Mouse (Mus musculus): ENCODE results near the gene Btd. TPM values are rescaled to one million over a fixed set of nuclear protein-coding genes. Genes with fewer than 3 reads are reported as not detected.

The Btd gene
- polyA plus RNA-seq, 2 experiments: 7.6 to 8.8 TPM

- Histone ChIP-seq H3K27ac (no peak overlapping the region), H3K9ac (replicated peaks) (no peak overlapping the region), H3K4me2 (ENCODE audit: low read depth) (no peak overlapping the region), H3K4me1 (replicated peaks; ENCODE audit: control insufficient read depth in 2 of 2, insufficient read depth in 2 of 2, low read length in 1 of 2) (peaks cover 0 to 1% of the 10 kb centered on the region in 2 experiments; a peak in 1 of 4 replicates), H3K27me3 (ENCODE audit: control insufficient read depth, insufficient read depth, low read length) (no peaks in the 10 kb centered on the region), H3K4me3 (ENCODE audit: insufficient read depth in 1 of 2, low read depth in 2 of 2, low read length in 2 of 2) (no peak overlapping the region), H3K9me3 (ENCODE audit: control insufficient read depth, low read length) (no peaks in the 10 kb centered on the region), H3K36me3 (replicated peaks; ENCODE audit: control insufficient read depth, insufficient read depth, low read depth) (no peaks in the 10 kb centered on the region)
- WGBS (ENCODE audit: insufficient replicate concordance): 73% methylated on average over 12 of the region's 12 CpGs
- ATAC-seq (ENCODE audit: insufficient read depth): no peak
- no peak for DNase-seq (ENCODE audit: low read depth in 3 of 3, low spot score in 3 of 3)
- no peak for TF ChIP-seq CTCF (IDR thresholded peaks at IDR 0.05; ENCODE audit: low read depth)
- TF ChIP-seq EP300 (IDR thresholded peaks at IDR 0.05; ENCODE audit: low read depth): no peak
These were observed 18.1 kb upstream of the Btd start for GRCm38 (mm10) chr14:31622748-31623147.

- no peak for ATAC-seq (ENCODE audit: insufficient read depth)
These were observed 10.2 kb upstream of the Btd start for GRCm38 (mm10) chr14:31630677-31631076.

GRCm38 (mm10) chr14:31640346-31640889 lies 410 bp upstream of the Btd start, which contains the start of gene Gm49387:
Gm49387 (minus strand) TSS chr14:31640878.
- WGBS (ENCODE audit: insufficient replicate concordance): 3% methylated on average over 26 of the region's 26 CpGs
- peak; percentile 10 for ATAC-seq (ENCODE audit: insufficient read depth)
- peak within 1 kb of the TSS; percentile 78 for H3K27ac ChIP-seq

More at GRCm38 (mm10) chr14:31630677-31631076, 10.2 kb upstream of the Btd start:
- Histone ChIP-seq H3K4me2 (ENCODE audit: low read depth) (no peak overlapping the region), H3K4me3 (ENCODE audit: insufficient read depth in 1 of 2, low read depth in 2 of 2, low read length in 2 of 2) (no peak overlapping the region), H3K27me3 (ENCODE audit: control insufficient read depth, insufficient read depth, low read length) (no peaks in the 10 kb centered on the region), H3K9me3 (ENCODE audit: control insufficient read depth, low read length) (no peaks in the 10 kb centered on the region), H3K27ac (no peak overlapping the region), H3K9ac (replicated peaks) (no peak overlapping the region), H3K36me3 (replicated peaks; ENCODE audit: control insufficient read depth, insufficient read depth, low read depth) (no peaks in the 10 kb centered on the region), H3K4me1 (replicated peaks; ENCODE audit: control insufficient read depth in 2 of 2, insufficient read depth in 2 of 2, low read length in 1 of 2) (no peaks in the 10 kb centered on the region)
- 71% methylated on average over 7 of the region's 7 CpGs for WGBS (ENCODE audit: insufficient replicate concordance)
- no peak for DNase-seq (ENCODE audit: low read depth in 3 of 3, low spot score in 3 of 3)
- TF ChIP-seq CTCF (IDR thresholded peaks at IDR 0.05; ENCODE audit: low read depth): no peak
- TF ChIP-seq EP300 (IDR thresholded peaks at IDR 0.05; ENCODE audit: low read depth): no peak

GRCm38 (mm10) chr14:31641506-31642155 lies 803 bp downstream of the Btd start:
- Histone ChIP-seq H3K4me2 (ENCODE audit: low read depth) (peak overlapping the region; percentile 92), H3K9ac (replicated peaks) (peak overlapping the region; percentile 57), H3K4me1 (replicated peaks; ENCODE audit: control insufficient read depth in 2 of 2, insufficient read depth in 2 of 2, low read length in 1 of 2) (peaks cover 5 to 12% of the 10 kb centered on the region in 2 experiments), H3K36me3 (replicated peaks; ENCODE audit: control insufficient read depth, insufficient read depth, low read depth) (no peaks in the 10 kb centered on the region), H3K27ac (peak overlapping the region; percentile 78), H3K4me3 (ENCODE audit: insufficient read depth in 1 of 2, low read depth in 2 of 2, low read length in 2 of 2) (peak overlapping the region; percentile 81 to 82), H3K27me3 (ENCODE audit: control insufficient read depth, insufficient read depth, low read length) (no peaks in the 10 kb centered on the region), H3K9me3 (ENCODE audit: control insufficient read depth, low read length) (no peaks in the 10 kb centered on the region)
- TF ChIP-seq EP300 (IDR thresholded peaks at IDR 0.05; ENCODE audit: low read depth): no peak
- TF ChIP-seq CTCF (IDR thresholded peaks at IDR 0.05; ENCODE audit: low read depth): no peak
- ATAC-seq (ENCODE audit: insufficient read depth) (no peak), DNase-seq (ENCODE audit: low read depth in 3 of 3, low spot score in 3 of 3) (no peak)
- 57% methylated on average over 9 of the region's 9 CpGs for WGBS (ENCODE audit: insufficient replicate concordance)

More at GRCm38 (mm10) chr14:31640346-31640889, 410 bp upstream of the Btd start, which contains the start of gene Gm49387:
- Histone ChIP-seq H3K4me2 (ENCODE audit: low read depth) (peak within 1 kb of the TSS; percentile 92), H3K9ac (replicated peaks) (peak within 1 kb of the TSS; percentile 97), H3K36me3 (replicated peaks; ENCODE audit: control insufficient read depth, insufficient read depth, low read depth) (no peaks in the 10 kb centered on the region), H3K4me1 (replicated peaks; ENCODE audit: control insufficient read depth in 2 of 2, insufficient read depth in 2 of 2, low read length in 1 of 2) (peaks cover 5 to 12% of the 10 kb centered on the region in 2 experiments), H3K27me3 (ENCODE audit: control insufficient read depth, insufficient read depth, low read length) (no peaks in the 10 kb centered on the region), H3K4me3 (ENCODE audit: insufficient read depth in 1 of 2, low read depth in 2 of 2, low read length in 2 of 2) (peak within 1 kb of the TSS; percentile 81 to 82), H3K9me3 (ENCODE audit: control insufficient read depth, low read length) (no peaks in the 10 kb centered on the region)
- no peak for DNase-seq (ENCODE audit: low read depth in 3 of 3, low spot score in 3 of 3)
- TF ChIP-seq EP300 (IDR thresholded peaks at IDR 0.05; ENCODE audit: low read depth) (no peak), CTCF (IDR thresholded peaks at IDR 0.05; ENCODE audit: low read depth) (no peak)

- no peak for DNase-seq (ENCODE audit: low read depth in 3 of 3, low spot score in 3 of 3)
- no peak overlapping the region for H3K27ac ChIP-seq
These were observed 3.5 kb downstream of the Btd start for GRCm38 (mm10) chr14:31644183-31644830.

More at GRCm38 (mm10) chr14:31644183-31644830, 3.5 kb downstream of the Btd start:
- ATAC-seq (ENCODE audit: insufficient read depth): no peak
- Histone ChIP-seq H3K4me2 (ENCODE audit: low read depth) (no peak overlapping the region), H3K27me3 (ENCODE audit: control insufficient read depth, insufficient read depth, low read length) (no peaks in the 10 kb centered on the region), H3K4me3 (ENCODE audit: insufficient read depth in 1 of 2, low read depth in 2 of 2, low read length in 2 of 2) (no peak overlapping the region), H3K4me1 (replicated peaks; ENCODE audit: control insufficient read depth in 2 of 2, insufficient read depth in 2 of 2, low read length in 1 of 2) (peaks cover 5 to 12% of the 10 kb centered on the region in 2 experiments), H3K9me3 (ENCODE audit: control insufficient read depth, low read length) (no peaks in the 10 kb centered on the region), H3K9ac (replicated peaks) (no peak overlapping the region), H3K36me3 (replicated peaks; ENCODE audit: control insufficient read depth, insufficient read depth, low read depth) (no peaks in the 10 kb centered on the region)
- TF ChIP-seq CTCF (IDR thresholded peaks at IDR 0.05; ENCODE audit: low read depth) (no peak), EP300 (IDR thresholded peaks at IDR 0.05; ENCODE audit: low read depth) (no peak)
- 83% methylated on average over 5 of the region's 5 CpGs for WGBS (ENCODE audit: insufficient replicate concordance)
